ENCODE assay signal across 25 mouse cellular contexts in the genomic region with DNA sequence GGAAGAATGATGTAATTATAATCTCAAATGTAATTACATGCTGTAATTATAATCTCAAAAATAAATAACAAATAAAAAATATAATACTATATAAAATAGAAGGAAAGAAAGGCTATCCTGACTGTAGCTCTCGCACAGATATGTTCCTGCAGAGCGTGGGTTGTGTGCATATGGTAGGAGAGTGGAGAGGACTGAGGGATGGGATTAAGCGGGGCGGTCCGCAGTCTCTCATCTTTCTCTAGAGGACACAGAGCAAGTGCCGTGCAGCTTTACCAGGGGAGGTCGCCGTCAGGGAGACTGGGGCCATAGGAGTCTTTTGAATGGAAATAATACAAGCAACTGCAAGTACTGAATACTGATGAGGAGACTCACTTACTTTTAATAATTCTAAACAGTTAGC. TPM values are rescaled to one million over a fixed set of nuclear protein-coding genes. Genes with fewer than 3 reads are reported as not detected.
DNase-seq lines count a peak whose midpoint lies in the region; ATAC-seq lines count a peak whose summit lies in the region.
"Had no signal": no experiment of that assay in that cellular context is flagged by ENCODE, and none has a peak within 500 bp of the region (broad histone marks: within the 10 kb centered on the region; RNA-seq: fewer than 3 reads in every experiment).

No protein-coding gene starts in this region.

- no peak overlapping the region for H3K4me2 ChIP-seq in forebrain, embryonic 11.5 days (ENCODE audit: low read depth, low read length, severe bottlenecking)
- H3K4me2 ChIP-seq in forebrain, embryonic 16.5 days (ENCODE audit: low read length), result no peak overlapping the region
- H3K4me2 ChIP-seq in forebrain, embryonic 13.5 days, result no peak overlapping the region
- H3K4me2 ChIP-seq in midbrain, embryonic 11.5 days, result no peak overlapping the region
- H3K4me2 ChIP-seq in midbrain, embryonic 16.5 days (ENCODE audit: low read length), result no peak overlapping the region
- H3K4me2 ChIP-seq in midbrain, embryonic 13.5 days (replicated peaks), result no peak overlapping the region
- no peak overlapping the region for H3K4me2 ChIP-seq in midbrain, embryonic 15.5 days
- H3K4me2 ChIP-seq: embryonic facial prominence, embryonic 12.5 days; forebrain, embryonic 15.5 days had no signal

- no peaks in the 10 kb centered on the region; the same call in 1 of the 2 replicates for H3K4me1 ChIP-seq in forebrain, embryonic 11.5 days (replicated peaks; ENCODE audit: control insufficient read depth, insufficient read depth, low read length)
- H3K4me1 ChIP-seq in forebrain, embryonic 16.5 days (replicated peaks; ENCODE audit: control insufficient read depth, insufficient read depth, low read length), result peaks cover 12% of the 10 kb centered on the region
- H3K4me1 ChIP-seq in forebrain, embryonic 13.5 days, result peaks cover 19% of the 10 kb centered on the region
- peaks cover 10% of the 10 kb centered on the region for H3K4me1 ChIP-seq in forebrain, embryonic 10.5 days
- H3K4me1 ChIP-seq in midbrain, embryonic 11.5 days (ENCODE audit: control insufficient read depth, insufficient read depth, low read length), result peaks cover 6% of the 10 kb centered on the region
- H3K4me1 ChIP-seq in midbrain, embryonic 16.5 days (ENCODE audit: control insufficient read depth, insufficient read depth, low read length), result peaks cover 10% of the 10 kb centered on the region
- peaks cover 29% of the 10 kb centered on the region for H3K4me1 ChIP-seq in midbrain, embryonic 13.5 days (replicated peaks)
- H3K4me1 ChIP-seq in midbrain, embryonic 15.5 days, result peaks cover 8% of the 10 kb centered on the region; the same call in 1 of the 2 replicates
- H3K4me1 ChIP-seq: embryonic facial prominence, embryonic 10.5 days; embryonic facial prominence, embryonic 12.5 days had no signal

- WGBS in forebrain, embryonic 11.5 days, result 69% methylated on average over 8 of the region's 8 CpGs
- 57% methylated on average over 8 of the region's 8 CpGs for WGBS in forebrain, embryonic 16.5 days
- WGBS in forebrain, embryonic 13.5 days, result 56% methylated on average over 8 of the region's 8 CpGs
- 87% methylated on average over 8 of the region's 8 CpGs for WGBS in forebrain, embryonic 10.5 days
- WGBS in midbrain, embryonic 11.5 days, result 58% methylated on average over 8 of the region's 8 CpGs
- 32% methylated on average over 8 of the region's 8 CpGs for WGBS in midbrain, embryonic 16.5 days
- WGBS in midbrain, embryonic 13.5 days, result 38% methylated on average over 8 of the region's 8 CpGs
- 38% methylated on average over 8 of the region's 8 CpGs for WGBS in midbrain, embryonic 15.5 days

- no peak for DNase-seq in forebrain, embryonic 11.5 days (ENCODE audit: low spot score)
- no peak for DNase-seq in forebrain, embryonic 10.5 days (ENCODE audit: extremely low spot score, low spot score)
- DNase-seq in midbrain, embryonic 11.5 days (ENCODE audit: low spot score, missing footprints), result no peak
- DNase-seq: adrenal gland, adult 8-10 months; adrenal gland, postnatal 14 days; adrenal gland, postnatal 36 days; B cell, adult 2 months; cerebellum, adult 11-12 months; cerebellum, adult 2 months; cerebellum, adult 9-10 months; cerebellum, postnatal 10 days; cerebellum, postnatal 25 days had no signal

- peak; percentile 59; the same call in 1 of the 2 replicates for ATAC-seq in forebrain, embryonic 11.5 days (replicated peaks; ENCODE audit: low FRiP score)
- no peak for ATAC-seq in forebrain, embryonic 16.5 days
- ATAC-seq in forebrain, embryonic 13.5 days, result peak; percentile 44; the same call in 1 of the 2 replicates
- peak; percentile 75 for ATAC-seq in midbrain, embryonic 11.5 days (ENCODE audit: low FRiP score)
- ATAC-seq in midbrain, embryonic 16.5 days, result no peak
- ATAC-seq in midbrain, embryonic 13.5 days, result peak; percentile 65; the same call in 1 of the 2 replicates
- ATAC-seq in midbrain, embryonic 15.5 days (replicated peaks), result no peak
- ATAC-seq: activated CD4-positive, CD25-positive, alpha-beta regulatory T cell, adult 4 months; CD4-positive, CD25-positive, alpha-beta regulatory T cell, adult 4 months; forebrain, embryonic 15.5 days; Patski had no signal

- H3K36me3 ChIP-seq in forebrain, embryonic 11.5 days (ENCODE audit: control insufficient read depth, insufficient read depth, low read length), result no peaks in the 10 kb centered on the region
- no peaks in the 10 kb centered on the region for H3K36me3 ChIP-seq in forebrain, embryonic 16.5 days (ENCODE audit: control insufficient read depth, insufficient read depth)
- no peaks in the 10 kb centered on the region for H3K36me3 ChIP-seq in forebrain, embryonic 13.5 days (ENCODE audit: poor library complexity, severe bottlenecking)
- no peaks in the 10 kb centered on the region for H3K36me3 ChIP-seq in forebrain, embryonic 10.5 days (replicated peaks)
- H3K36me3 ChIP-seq in midbrain, embryonic 11.5 days (ENCODE audit: control insufficient read depth, insufficient read depth, low read length), result no peaks in the 10 kb centered on the region
- H3K36me3 ChIP-seq in midbrain, embryonic 16.5 days (ENCODE audit: control insufficient read depth, insufficient read depth, low read length), result no peaks in the 10 kb centered on the region
- H3K36me3 ChIP-seq in midbrain, embryonic 13.5 days, result no peaks in the 10 kb centered on the region
- no peaks in the 10 kb centered on the region for H3K36me3 ChIP-seq in midbrain, embryonic 15.5 days (replicated peaks)
- H3K36me3 ChIP-seq: embryonic facial prominence, embryonic 10.5 days; embryonic facial prominence, embryonic 12.5 days; forebrain, embryonic 15.5 days had no signal

- no peaks in the 10 kb centered on the region for H3K9me3 ChIP-seq in forebrain, embryonic 11.5 days (ENCODE audit: control insufficient read depth, low read length)
- no peaks in the 10 kb centered on the region for H3K9me3 ChIP-seq in forebrain, embryonic 16.5 days (ENCODE audit: control insufficient read depth, low read length)
- H3K9me3 ChIP-seq in forebrain, embryonic 13.5 days (replicated peaks), result 0 out of 2 replicates have a peak, but pooled peaks cover 5% of the 10 kb centered on the region
- no peaks in the 10 kb centered on the region for H3K9me3 ChIP-seq in forebrain, embryonic 10.5 days
- no peaks in the 10 kb centered on the region for H3K9me3 ChIP-seq in midbrain, embryonic 11.5 days (ENCODE audit: control insufficient read depth, low read length)
- H3K9me3 ChIP-seq in midbrain, embryonic 16.5 days (replicated peaks; ENCODE audit: control insufficient read depth, low read length, poor library complexity, severe bottlenecking), result no peaks in the 10 kb centered on the region
- H3K9me3 ChIP-seq in midbrain, embryonic 13.5 days, result peaks cover 6% of the 10 kb centered on the region; the same call in 1 of the 2 replicates
- H3K9me3 ChIP-seq in midbrain, embryonic 15.5 days, result no peaks in the 10 kb centered on the region
- H3K9me3 ChIP-seq: embryonic facial prominence, embryonic 10.5 days; embryonic facial prominence, embryonic 12.5 days; forebrain, embryonic 15.5 days; G1E had no signal

- H3K4me3 ChIP-seq in forebrain, embryonic 11.5 days (ENCODE audit: low read depth, low read length), result no peak overlapping the region
- no peak overlapping the region for H3K4me3 ChIP-seq in forebrain, embryonic 16.5 days (replicated peaks; ENCODE audit: low read length)
- no peak overlapping the region for H3K4me3 ChIP-seq in forebrain, embryonic 13.5 days
- H3K4me3 ChIP-seq in forebrain, embryonic 10.5 days, result no peak overlapping the region
- no peak overlapping the region for H3K4me3 ChIP-seq in midbrain, embryonic 11.5 days (ENCODE audit: low read depth, low read length)
- no peak overlapping the region for H3K4me3 ChIP-seq in midbrain, embryonic 16.5 days (ENCODE audit: low read depth, low read length)
- no peak overlapping the region for H3K4me3 ChIP-seq in midbrain, embryonic 13.5 days (replicated peaks)
- no peak overlapping the region for H3K4me3 ChIP-seq in midbrain, embryonic 15.5 days
- H3K4me3 ChIP-seq: embryonic facial prominence, embryonic 10.5 days; embryonic facial prominence, embryonic 12.5 days; forebrain, embryonic 15.5 days had no signal

- H3K9ac ChIP-seq in forebrain, embryonic 11.5 days (ENCODE audit: low read length), result no peak overlapping the region
- no peak overlapping the region for H3K9ac ChIP-seq in forebrain, embryonic 16.5 days (replicated peaks; ENCODE audit: low read depth, low read length)
- no peak overlapping the region for H3K9ac ChIP-seq in forebrain, embryonic 13.5 days
- H3K9ac ChIP-seq in midbrain, embryonic 11.5 days (ENCODE audit: low read length), result no peak overlapping the region
- no peak overlapping the region for H3K9ac ChIP-seq in midbrain, embryonic 16.5 days (ENCODE audit: low read depth, low read length)
- H3K9ac ChIP-seq in midbrain, embryonic 13.5 days (replicated peaks), result no peak overlapping the region
- H3K9ac ChIP-seq in midbrain, embryonic 15.5 days, result no peak overlapping the region
- H3K9ac ChIP-seq: embryonic facial prominence, embryonic 12.5 days; forebrain, embryonic 15.5 days had no signal

- no peak overlapping the region for H3K27ac ChIP-seq in forebrain, embryonic 11.5 days (ENCODE audit: low read depth, low read length)
- no peak overlapping the region for H3K27ac ChIP-seq in forebrain, embryonic 16.5 days (ENCODE audit: low read length)
- no peak overlapping the region for H3K27ac ChIP-seq in forebrain, embryonic 13.5 days
- H3K27ac ChIP-seq in forebrain, embryonic 10.5 days, result no peak overlapping the region
- no peak overlapping the region for H3K27ac ChIP-seq in midbrain, embryonic 11.5 days (ENCODE audit: low read depth, low read length)
- H3K27ac ChIP-seq in midbrain, embryonic 16.5 days (ENCODE audit: low read length), result no peak overlapping the region
- no peak overlapping the region for H3K27ac ChIP-seq in midbrain, embryonic 13.5 days
- no peak overlapping the region for H3K27ac ChIP-seq in midbrain, embryonic 15.5 days
- H3K27ac ChIP-seq: embryonic facial prominence, embryonic 10.5 days; embryonic facial prominence, embryonic 12.5 days; forebrain, embryonic 15.5 days had no signal

- no peaks in the 10 kb centered on the region for H3K27me3 ChIP-seq in forebrain, embryonic 11.5 days (ENCODE audit: control insufficient read depth, insufficient read depth, low read length)
- H3K27me3 ChIP-seq in forebrain, embryonic 16.5 days (replicated peaks; ENCODE audit: control insufficient read depth, insufficient read depth, low read length), result no peaks in the 10 kb centered on the region
- H3K27me3 ChIP-seq in forebrain, embryonic 13.5 days, result no peaks in the 10 kb centered on the region
- no peaks in the 10 kb centered on the region for H3K27me3 ChIP-seq in forebrain, embryonic 10.5 days (ENCODE audit: poor library complexity, severe bottlenecking)
- H3K27me3 ChIP-seq in midbrain, embryonic 11.5 days (ENCODE audit: control insufficient read depth, insufficient read depth, low read length), result no peaks in the 10 kb centered on the region
- H3K27me3 ChIP-seq in midbrain, embryonic 16.5 days (ENCODE audit: control insufficient read depth, insufficient read depth, low read depth, low read length), result no peaks in the 10 kb centered on the region
- H3K27me3 ChIP-seq in midbrain, embryonic 13.5 days, result no peaks in the 10 kb centered on the region
- no peaks in the 10 kb centered on the region for H3K27me3 ChIP-seq in midbrain, embryonic 15.5 days (replicated peaks)
- H3K27me3 ChIP-seq: CH12.LX; embryonic facial prominence, embryonic 12.5 days; forebrain, embryonic 15.5 days; Patski had no signal

RNA-seq across cellular contexts. Expression of a gene that starts 37.8 kb away (rescaled TPM):
- polyA plus RNA-seq in forebrain, embryonic 11.5 days (2014; fragmentation: Nextera tagmentation; extraction: Ambion mirVana), result 184 and 225 TPM in 2 replicates
- 114 and 136 TPM in 2 replicates for polyA plus RNA-seq in forebrain, embryonic 16.5 days (2015; fragmentation: Nextera tagmentation; extraction: Ambion mirVana)
- 174 and 219 TPM in 2 replicates for polyA plus RNA-seq in forebrain, embryonic 13.5 days (2015; fragmentation: Nextera tagmentation; extraction: Ambion mirVana)
- 207 and 212 TPM in 2 replicates for polyA plus RNA-seq in forebrain, embryonic 10.5 days (2016; fragmentation: Nextera tagmentation; extraction: Ambion mirVana)
- polyA plus RNA-seq in midbrain, embryonic 11.5 days (2014; fragmentation: Nextera tagmentation; extraction: Ambion mirVana), result 229 and 231 TPM in 2 replicates
- polyA plus RNA-seq in midbrain, embryonic 16.5 days (2015; fragmentation: Nextera tagmentation; extraction: Ambion mirVana), result 81.0 and 95.8 TPM in 2 replicates
- 139 and 147 TPM in 2 replicates for polyA plus RNA-seq in midbrain, embryonic 13.5 days (2015; fragmentation: Nextera tagmentation; extraction: Ambion mirVana)
- polyA plus RNA-seq in midbrain, embryonic 15.5 days (2015; fragmentation: Nextera tagmentation; extraction: Ambion mirVana), result 80.5 and 98.8 TPM in 2 replicates

RNA-seq across cellular contexts. Expression of a gene that starts 55.4 kb away (rescaled TPM):
- 0.45 and 1.3 TPM in 2 replicates for polyA plus RNA-seq in forebrain, embryonic 11.5 days (2014; fragmentation: Nextera tagmentation; extraction: Ambion mirVana)
- 4.2 and 4.3 TPM in 2 replicates for polyA plus RNA-seq in forebrain, embryonic 16.5 days (2015; fragmentation: Nextera tagmentation; extraction: Ambion mirVana)
- polyA plus RNA-seq in forebrain, embryonic 13.5 days (2015; fragmentation: Nextera tagmentation; extraction: Ambion mirVana), result 1.5 and 2.6 TPM in 2 replicates
- polyA plus RNA-seq in forebrain, embryonic 10.5 days (2016; fragmentation: Nextera tagmentation; extraction: Ambion mirVana), result not detected in 2 replicates
- 0.18 and 0.30 TPM in 2 replicates for polyA plus RNA-seq in midbrain, embryonic 11.5 days (2014; fragmentation: Nextera tagmentation; extraction: Ambion mirVana)
- 0.44 and 0.82 TPM in 2 replicates for polyA plus RNA-seq in midbrain, embryonic 16.5 days (2015; fragmentation: Nextera tagmentation; extraction: Ambion mirVana)
- polyA plus RNA-seq in midbrain, embryonic 13.5 days (2015; fragmentation: Nextera tagmentation; extraction: Ambion mirVana), result 0.59 TPM in 1 of 2 replicates, not detected in the other
- polyA plus RNA-seq in midbrain, embryonic 15.5 days (2015; fragmentation: Nextera tagmentation; extraction: Ambion mirVana), result 0.28 and 0.88 TPM in 2 replicates
- polyA plus RNA-seq: activated CD4-positive, CD25-positive, alpha-beta regulatory T cell, adult 4 months; G1E; Patski had no signal

Comparison
In these comparisons a context has a peak if more than half of its experiments do, and no peak if none do; other contexts are left out.
1. ATAC-seq: peak in forebrain, embryonic 11.5 days (single experiment), forebrain, embryonic 13.5 days (single experiment), midbrain, embryonic 11.5 days (single experiment) and midbrain, embryonic 13.5 days (single experiment); none in forebrain, embryonic 16.5 days (single experiment), midbrain, embryonic 16.5 days (single experiment) and midbrain, embryonic 15.5 days (single experiment).